Mouse (Mus musculus) bone marrow, adult 2 months (tissue): ENCODE measurements around the gene Eprs. TPM values are rescaled to one million over a fixed set of nuclear protein-coding genes. Genes with fewer than 3 reads are reported as not detected.

Experiments
- H3K27ac ChIP-seq: fragments of 200-500 bp; 2 replicates; pipeline ENCODE4 v1.5.1; 2012; ENCODE audit warnings: low read depth, mild to moderate bottlenecking, control low read depth, inconsistent platforms, low read length; ENCODE audit not compliant: control insufficient read depth, poor library complexity, insufficient read depth
- H3K4me1 ChIP-seq: fragments of 200-500 bp; 2 replicates; pipeline ENCODE4 v1.6.1; 2011; ENCODE audit warnings: low read length; ENCODE audit not compliant: control insufficient read depth, insufficient read depth
- H3K4me3 ChIP-seq: fragments of 200-500 bp; replicated peaks from 2 replicates; pipeline ENCODE3; 2011; ENCODE audit warnings: mild to moderate bottlenecking, low read depth, low read length, control low read depth; ENCODE audit not compliant: control insufficient read depth
- CTCF ChIP-seq: fragments of 200-500 bp; IDR thresholded peaks from 2 replicates; pipeline ENCODE4 v1.5.1; 2011; ENCODE audit warnings: low read length, control low read depth; ENCODE audit not compliant: control insufficient read depth, insufficient read depth
- POLR2A ChIP-seq: fragments of 200-500 bp; IDR thresholded peaks from 2 replicates; pipeline ENCODE4 v1.6.1; 2011; ENCODE audit warnings: low read depth, mild to moderate bottlenecking, control low read depth, low read length, borderline replicate concordance; ENCODE audit not compliant: control insufficient read depth
- WGBS: fragments of 180-500 bp; shearing (Covaris S2); methylation state at CpG from one replicate; pipeline ENCODE4 v1.1.7; 2018; 5-methylcytosine and 5-hydroxymethylcytosine counted together
- polyA plus RNA-seq: library from polyadenylated mRNA; stranded (reverse); fragments of >200 nt; gene quantifications from 2 replicates; pipeline ENCODE4 v1.2.4, GENCODE M21; 2011; ENCODE audit warnings: low replicate concordance; ENCODE audit not compliant: missing spikeins, insufficient read depth, insufficient read length

Gene Eprs
- polyA plus RNA-seq, 1 experiment = 35.7 TPM

DNA sequence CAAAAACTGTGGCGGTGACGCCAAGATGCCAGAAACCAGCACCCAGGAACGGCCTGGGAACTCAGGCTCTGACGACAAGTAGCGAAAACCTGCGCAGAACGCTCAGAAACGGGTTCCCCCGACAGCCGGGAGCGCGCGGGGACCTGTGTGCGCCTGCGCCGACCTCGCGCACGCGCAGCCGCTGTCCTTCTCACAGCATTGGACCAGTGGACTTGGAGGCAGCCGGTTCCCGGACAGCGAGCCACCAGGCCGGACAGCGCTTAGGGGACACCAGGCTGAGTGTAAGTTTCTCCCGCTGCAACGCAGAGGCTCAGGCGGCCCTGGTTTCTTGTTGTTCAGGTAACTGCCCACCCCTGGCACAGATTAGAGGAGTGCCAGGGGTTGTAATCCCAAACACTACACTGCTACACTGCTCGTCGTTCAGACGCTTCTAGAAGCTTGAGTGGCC, 30.8 kb upstream of the Eprs start, which contains the start of gene Bpnt1:
Bpnt1 (plus strand) TSS at position 167 of the 448 bp plus-strand sequence.
- peaks cover 2% of the 10 kb centered on the region; the same call in 1 of the 2 replicates for H3K4me1 ChIP-seq
- WGBS = under 1% methylated on average over 32 of the region's 32 CpGs
- peak within 1 kb of the TSS; percentile 29 for H3K27ac ChIP-seq
- H3K4me3 ChIP-seq = peak within 1 kb of the TSS; percentile 77
- TF ChIP-seq CTCF = no peak
- peak; percentile 76; the same call in 1 of the 2 replicates for TF ChIP-seq POLR2A

DNA sequence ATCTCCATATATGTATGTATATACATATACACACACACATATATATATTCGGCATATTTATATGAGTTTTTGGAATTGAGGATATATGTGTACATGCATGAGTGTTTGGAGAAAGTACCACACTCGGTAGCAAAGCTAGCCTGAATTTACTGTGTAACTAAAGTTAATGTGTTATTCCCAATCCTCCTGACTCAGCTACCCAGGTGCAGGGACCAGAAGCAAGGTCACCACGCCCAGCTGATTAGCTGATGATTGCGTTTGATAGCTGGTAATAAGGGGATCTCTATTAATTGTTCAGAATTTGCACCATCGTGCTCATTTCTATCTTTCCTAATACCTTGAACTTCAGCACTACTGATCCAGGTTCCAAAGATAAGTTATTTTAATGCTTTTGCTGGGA, 29.2 kb upstream of the Eprs start:
- peaks cover 2% of the 10 kb centered on the region; the same call in 1 of the 2 replicates for H3K4me1 ChIP-seq
- no peak overlapping the region for H3K27ac ChIP-seq
- WGBS = 79% methylated on average over 5 of the region's 5 CpGs
- H3K4me3 ChIP-seq = no peak overlapping the region
- TF ChIP-seq POLR2A (no peak), CTCF (no peak)

DNA sequence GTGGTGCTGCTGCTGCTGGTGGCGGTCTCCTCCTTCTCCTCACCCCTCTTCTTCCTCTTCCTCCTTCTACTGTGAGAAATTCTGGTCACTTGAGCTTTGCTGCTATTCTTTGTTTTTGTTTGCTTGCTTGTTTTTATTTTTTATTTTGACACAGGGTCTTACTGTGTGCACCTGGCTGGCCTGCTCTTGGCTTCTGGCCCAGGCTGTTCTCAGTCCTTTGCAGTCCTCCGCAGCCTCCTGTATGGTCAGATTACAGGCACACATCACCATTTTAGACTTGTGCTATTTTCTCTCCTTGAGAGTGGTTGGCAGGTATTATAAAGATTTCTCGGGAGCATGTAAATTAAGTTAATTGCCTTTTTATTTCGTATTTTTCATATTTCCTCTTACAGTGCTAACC, 28.7 kb upstream of the Eprs start:
- WGBS = 80% methylated on average over 4 of the region's 4 CpGs
- H3K27ac ChIP-seq = no peak overlapping the region
- no peak overlapping the region for H3K4me3 ChIP-seq
- TF ChIP-seq CTCF = no peak
- TF ChIP-seq POLR2A = no peak
- peaks cover 2% of the 10 kb centered on the region; the same call in 1 of the 2 replicates for H3K4me1 ChIP-seq

DNA sequence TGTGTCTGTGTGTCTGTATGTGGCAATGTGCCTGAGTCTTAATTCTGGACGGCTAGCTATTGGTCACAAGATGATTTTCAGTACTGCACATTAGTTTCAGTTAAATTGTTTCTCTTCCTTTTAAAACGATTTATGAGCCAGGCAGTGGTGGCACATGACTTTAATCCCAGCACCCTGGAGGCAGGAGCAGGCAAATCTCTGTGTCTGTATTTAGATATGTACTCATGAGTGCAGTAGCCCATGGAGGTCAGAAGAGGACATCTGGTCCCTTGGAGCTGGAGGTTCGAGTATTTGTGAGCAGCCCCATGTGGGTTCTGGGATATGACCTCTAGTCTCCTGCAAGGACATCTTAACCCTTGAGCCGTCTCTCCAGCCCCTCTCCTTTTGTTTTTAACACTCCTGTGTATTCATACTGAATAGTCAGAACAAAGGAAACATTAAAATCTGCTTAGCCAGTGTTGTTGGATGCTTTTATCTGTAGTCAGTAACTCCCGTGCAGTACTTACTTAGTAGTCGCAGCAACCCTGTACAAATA, 27.5 kb upstream of the Eprs start:
- WGBS = 66% methylated on average over 6 of the region's 6 CpGs
- Histone ChIP-seq H3K4me1 (no peaks in the 10 kb centered on the region), H3K4me3 (no peak overlapping the region), H3K27ac (no peak overlapping the region)
- TF ChIP-seq POLR2A (no peak), CTCF (no peak)

DNA sequence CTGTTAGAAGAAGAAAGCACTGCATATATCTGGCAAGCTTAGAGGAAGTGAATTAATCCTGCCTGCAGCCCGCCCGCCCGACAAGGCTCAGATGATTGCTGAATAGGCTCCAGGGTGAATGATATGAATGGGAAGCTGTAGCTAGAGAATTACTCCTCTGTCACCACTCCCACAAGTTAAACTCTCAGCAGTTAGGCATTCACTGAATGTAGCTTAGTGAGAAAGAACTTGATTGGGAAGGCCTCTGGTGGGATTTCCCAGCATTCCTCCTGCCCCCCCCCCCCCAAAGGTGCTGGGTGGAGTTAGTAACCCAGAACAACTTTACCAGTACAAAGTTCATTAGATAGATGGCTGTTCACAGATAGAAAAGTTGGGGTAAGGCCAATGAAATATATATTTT, 26.3 kb upstream of the Eprs start:
- Histone ChIP-seq H3K4me3 (no peak overlapping the region), H3K27ac (no peak overlapping the region), H3K4me1 (no peaks in the 10 kb centered on the region)
- 47% methylated on average over 3 of the region's 3 CpGs for WGBS
- TF ChIP-seq POLR2A (no peak), CTCF (no peak)

DNA sequence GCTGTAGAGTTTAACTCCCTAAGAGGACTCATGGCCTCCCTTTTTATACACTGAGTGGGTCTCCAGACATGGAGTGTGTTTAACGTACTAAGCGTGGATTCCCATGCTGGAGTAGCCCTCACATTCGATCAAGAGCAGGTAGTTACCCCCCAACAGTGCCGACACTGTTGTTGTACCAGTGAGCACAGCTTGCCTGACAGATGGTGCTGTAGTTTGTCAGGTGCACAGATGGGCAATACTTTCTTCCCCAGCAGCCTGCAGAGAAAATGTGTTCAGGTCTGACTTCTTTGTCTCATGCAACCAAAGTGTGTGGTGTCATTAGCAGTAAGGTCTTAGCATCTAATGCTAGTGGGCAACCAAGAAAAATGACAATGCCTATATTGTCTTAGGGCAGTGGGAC, 20.4 kb upstream of the Eprs start:
- no peak overlapping the region for H3K27ac ChIP-seq
- no peaks in the 10 kb centered on the region for H3K4me1 ChIP-seq
- H3K4me3 ChIP-seq = no peak overlapping the region
- 86% methylated on average over 4 of the region's 4 CpGs for WGBS
- TF ChIP-seq POLR2A (no peak), CTCF (no peak)

DNA sequence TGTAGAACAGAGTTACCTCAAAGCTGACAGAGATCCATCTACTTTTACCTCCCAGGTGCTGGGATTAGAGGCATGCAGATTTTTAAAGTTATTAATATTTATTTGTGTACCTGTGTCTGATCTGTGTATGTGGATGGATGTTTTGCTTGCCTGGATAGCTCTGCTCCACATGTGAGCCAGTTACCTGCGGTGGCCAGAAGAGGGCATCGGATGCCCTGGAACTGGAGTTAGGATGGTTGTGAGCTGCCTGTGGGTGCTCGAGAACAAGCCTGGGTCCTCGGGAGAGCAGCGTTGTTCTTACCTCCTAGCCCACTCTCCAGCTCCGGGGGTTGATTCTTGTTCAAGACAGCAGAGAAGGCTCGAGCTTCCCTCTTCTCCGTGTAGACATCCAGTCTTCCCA, 19.4 kb upstream of the Eprs start:
- WGBS = 89% methylated on average over 8 of the region's 8 CpGs
- H3K4me1 ChIP-seq = no peaks in the 10 kb centered on the region
- no peak overlapping the region for H3K27ac ChIP-seq
- H3K4me3 ChIP-seq = no peak overlapping the region
- TF ChIP-seq POLR2A = no peak
- peak; percentile 47; the same call in 1 of the 2 replicates for TF ChIP-seq CTCF

DNA sequence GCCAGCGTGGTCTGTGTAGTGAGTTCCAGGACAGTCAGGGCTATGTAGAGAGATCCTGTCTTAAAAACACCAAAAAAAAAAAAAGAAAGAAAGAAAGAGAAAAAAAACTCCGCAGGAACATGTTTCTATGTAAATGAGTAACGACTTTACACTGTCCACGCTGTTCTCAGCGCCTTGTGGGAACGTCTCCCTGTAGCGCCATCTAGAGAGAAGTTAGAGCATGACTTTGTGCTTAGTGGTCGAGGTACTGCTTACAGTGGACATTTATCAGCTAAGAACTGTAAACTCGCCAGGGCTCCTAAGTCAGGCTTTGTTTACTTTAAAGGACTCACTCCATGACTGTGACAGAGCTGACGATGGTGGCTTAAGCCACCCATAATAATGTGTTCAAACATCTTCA, 16.7 kb upstream of the Eprs start:
- Histone ChIP-seq H3K4me1 (no peaks in the 10 kb centered on the region), H3K4me3 (no peak overlapping the region), H3K27ac (no peak overlapping the region)
- 86% methylated on average over 10 of the region's 10 CpGs for WGBS
- TF ChIP-seq CTCF = peak; percentile 34; the same call in 1 of the 2 replicates
- TF ChIP-seq POLR2A = no peak

DNA sequence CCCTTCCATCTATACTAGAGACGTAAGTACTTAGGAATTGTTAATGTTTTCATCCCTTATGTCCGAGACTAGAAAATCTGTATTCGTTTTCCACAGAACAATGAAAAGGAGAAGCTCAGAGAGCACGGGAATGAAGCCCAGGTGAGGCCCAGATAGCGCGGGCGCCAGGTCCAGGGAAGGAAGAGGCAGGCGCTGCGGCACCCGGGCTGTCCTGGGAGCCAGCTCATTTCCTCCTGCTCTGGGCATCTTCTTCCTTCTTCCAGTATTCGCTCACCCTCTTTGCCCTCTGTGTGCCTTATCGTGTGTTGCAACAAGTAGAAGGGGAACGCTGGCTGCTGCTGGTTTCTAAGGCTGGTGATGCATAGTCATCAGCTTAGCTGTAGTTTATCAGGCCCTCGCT, 13.1 kb upstream of the Eprs start:
- no peak overlapping the region for H3K4me3 ChIP-seq
- H3K27ac ChIP-seq = no peak overlapping the region
- no peak for TF ChIP-seq POLR2A
- TF ChIP-seq CTCF = no peak
- 72% methylated on average over 14 of the region's 14 CpGs for WGBS
- H3K4me1 ChIP-seq = no peaks in the 10 kb centered on the region
